Mouse (Mus musculus) lung, postnatal 36 days (tissue): ENCODE results near the gene Crispld2.

Source experiments
- DNase-seq: peaks from one replicate; pipeline ENCODE4 v3.0.0; 2022; ENCODE audit warnings: mixed read lengths

Crispld2 gene

GRCm38 (mm10) chr8:120037199-120037598 lies 45.0 kb downstream of the Crispld2 start:
- peak; percentile 53 for DNase-seq

- no peak for DNase-seq
Measured at GRCm38 (mm10) chr8:120037611-120038010, 45.4 kb downstream of the Crispld2 start.

GRCm38 (mm10) chr8:120038741-120039140 lies 46.5 kb downstream of the Crispld2 start:
- no peak for DNase-seq

- DNase-seq, result no peak
Measured at GRCm38 (mm10) chr8:120039313-120039919, 47.2 kb downstream of the Crispld2 start.

- DNase-seq, result peak; percentile 76
Measured at GRCm38 (mm10) chr8:120040861-120041260, 48.6 kb downstream of the Crispld2 start.

- DNase-seq, result peak; percentile 59
Measured at GRCm38 (mm10) chr8:120042542-120043312, 50.5 kb downstream of the Crispld2 start.

GRCm38 (mm10) chr8:120044907-120045306 lies 52.7 kb downstream of the Crispld2 start:
- DNase-seq, result peak; percentile 17

GRCm38 (mm10) chr8:120045471-120045870 lies 53.2 kb downstream of the Crispld2 start:
- peak; percentile 58 for DNase-seq

- DNase-seq, result peak; percentile 92
Measured at GRCm38 (mm10) chr8:120046258-120047020, 54.2 kb downstream of the Crispld2 start.

- DNase-seq, result peak; percentile 26
Measured at GRCm38 (mm10) chr8:120049949-120050348, 57.7 kb downstream of the Crispld2 start.

- no peak for DNase-seq
Measured at GRCm38 (mm10) chr8:120050376-120050775, 58.1 kb downstream of the Crispld2 start.

- DNase-seq, result peak; percentile 40
Measured at GRCm38 (mm10) chr8:120051006-120051405, 58.8 kb downstream of the Crispld2 start.

- DNase-seq, result no peak
Measured at GRCm38 (mm10) chr8:120051908-120052307, 59.7 kb downstream of the Crispld2 start.

GRCm38 (mm10) chr8:120052318-120052717 lies 60.1 kb downstream of the Crispld2 start:
- DNase-seq, result peak; percentile 57

GRCm38 (mm10) chr8:120054833-120055232 lies 62.6 kb downstream of the Crispld2 start:
- DNase-seq, result no peak

GRCm38 (mm10) chr8:120057078-120057477 lies 64.8 kb downstream of the Crispld2 start:
- DNase-seq, result peak; percentile 66

GRCm38 (mm10) chr8:120062742-120063141 lies 70.5 kb downstream of the Crispld2 start:
- no peak for DNase-seq

GRCm38 (mm10) chr8:120063326-120063725 lies 71.1 kb downstream of the Crispld2 start:
- no peak for DNase-seq

GRCm38 (mm10) chr8:120065611-120066010 lies 73.4 kb downstream of the Crispld2 start:
- no peak for DNase-seq

GRCm38 (mm10) chr8:120066226-120066625 lies 74.0 kb downstream of the Crispld2 start:
- peak; percentile 15 for DNase-seq

- DNase-seq, result peak; percentile 80
Measured at GRCm38 (mm10) chr8:120067936-120068668, 75.9 kb downstream of the Crispld2 start.

- DNase-seq, result peak; percentile 93
Measured at GRCm38 (mm10) chr8:120071684-120072083, 79.4 kb downstream of the Crispld2 start.

GRCm38 (mm10) chr8:120072259-120072658 lies 80.0 kb downstream of the Crispld2 start:
- no peak for DNase-seq
